Mouse (Mus musculus) embryo, embryonic 10.5 days (tissue): Measurements from ENCODE around the gene Wnk2.
A peak's percentile ranks its signal among the peaks of the same experiment; 100 is the strongest.

Experiments used
- DNase-seq: peaks from one replicate; pipeline ENCODE4 v3.0.0-alpha.2; 2015; ENCODE audit warnings: low spot score

Wnk2 gene

GRCm38 (mm10) chr13:49042371-49042770 lies 105.4 kb downstream of the Wnk2 start:
- no peak for DNase-seq

- no peak for DNase-seq
These were observed 110.8 kb downstream of the Wnk2 start for GRCm38 (mm10) chr13:49036928-49037574.

- no peak for DNase-seq
These were observed 111.4 kb downstream of the Wnk2 start for GRCm38 (mm10) chr13:49036436-49036835.

GRCm38 (mm10) chr13:49031029-49031428 lies 116.8 kb downstream of the Wnk2 start:
- DNase-seq: no peak

- DNase-seq: no peak
These were observed 118.9 kb downstream of the Wnk2 start for GRCm38 (mm10) chr13:49028757-49029539.

GRCm38 (mm10) chr13:49027057-49027456 lies 120.8 kb downstream of the Wnk2 start:
- no peak for DNase-seq

- no peak for DNase-seq
These were observed 122.3 kb downstream of the Wnk2 start for GRCm38 (mm10) chr13:49025521-49025920.

GRCm38 (mm10) chr13:49024763-49025162 lies 123.1 kb downstream of the Wnk2 start:
- no peak for DNase-seq

GRCm38 (mm10) chr13:49021693-49022092 lies 126.1 kb downstream of the Wnk2 start:
- DNase-seq: peak; percentile 65

- DNase-seq: peak; percentile 33
These were observed 127.7 kb downstream of the Wnk2 start for GRCm38 (mm10) chr13:49020152-49020551.

- no peak for DNase-seq
These were observed 130.4 kb downstream of the Wnk2 start for GRCm38 (mm10) chr13:49017375-49017774.

- peak; percentile 73 for DNase-seq
These were observed 131.5 kb downstream of the Wnk2 start for GRCm38 (mm10) chr13:49016311-49016761.

GRCm38 (mm10) chr13:49015366-49016306 lies 132.2 kb downstream of the Wnk2 start:
- DNase-seq: peak; percentile 75

- DNase-seq: peak; percentile 7
These were observed 134.5 kb downstream of the Wnk2 start for GRCm38 (mm10) chr13:49013206-49013794.

- DNase-seq: no peak
These were observed 146.1 kb downstream of the Wnk2 start for GRCm38 (mm10) chr13:49001691-49002090.

- peak; percentile 90 for DNase-seq
These were observed 149.2 kb downstream of the Wnk2 start for GRCm38 (mm10) chr13:48998591-48998990.

- DNase-seq: no peak
These were observed 151.1 kb downstream of the Wnk2 start for GRCm38 (mm10) chr13:48996731-48997130.

- peak; percentile 47 for DNase-seq
These were observed 152.9 kb downstream of the Wnk2 start for GRCm38 (mm10) chr13:48994903-48995302.

GRCm38 (mm10) chr13:48992914-48993313 lies 154.9 kb downstream of the Wnk2 start:
- no peak for DNase-seq

GRCm38 (mm10) chr13:48990138-48990537 lies 157.7 kb downstream of the Wnk2 start:
- DNase-seq: no peak
